In genomic region chr7:18990601-18991295, GRCm38 (mm10) we compare ENCODE assay signal across 8 mouse cellular contexts. TPM values are rescaled to one million over a fixed set of nuclear protein-coding genes. Genes with fewer than 3 reads are reported as not detected.
DNase-seq lines count a peak whose midpoint lies in the region; ATAC-seq and TF ChIP-seq lines count a peak whose summit lies in the region.

TSS of gene Mypop (plus strand) at chr7:18991245.

- H3K27ac ChIP-seq in bone marrow, adult 2 months (ENCODE audit: control insufficient read depth, insufficient read depth, low read depth, low read length, poor library complexity), result no peak within 1 kb of the TSS
- peak within 1 kb of the TSS; percentile 93 for H3K27ac ChIP-seq in embryonic facial prominence, embryonic 15.5 days (replicated peaks)
- H3K27ac ChIP-seq in limb, embryonic 14.5 days (replicated peaks; ENCODE audit: low read depth, low read length), result peak within 1 kb of the TSS; percentile 73
- H3K27ac ChIP-seq in midbrain, postnatal 0 days (ENCODE audit: low read depth, low read length), result peak within 1 kb of the TSS; percentile 73

- peaks cover 8% of the 10 kb centered on the region; the same call in 1 of the 2 replicates for H3K27me3 ChIP-seq in embryonic facial prominence, embryonic 15.5 days
- peaks cover 16% of the 10 kb centered on the region for H3K27me3 ChIP-seq in limb, embryonic 14.5 days (ENCODE audit: control insufficient read depth, insufficient read depth, low read length)
- H3K27me3 ChIP-seq in midbrain, postnatal 0 days (ENCODE audit: insufficient read depth, low read length), result no peaks in the 10 kb centered on the region

- no peaks in the 10 kb centered on the region for H3K9me3 ChIP-seq in embryonic facial prominence, embryonic 15.5 days (replicated peaks)
- no peaks in the 10 kb centered on the region for H3K9me3 ChIP-seq in limb, embryonic 14.5 days (ENCODE audit: control insufficient read depth, low read length)
- no peaks in the 10 kb centered on the region for H3K9me3 ChIP-seq in midbrain, postnatal 0 days (ENCODE audit: low read length)

- no peaks in the 10 kb centered on the region for H3K36me3 ChIP-seq in embryonic facial prominence, embryonic 15.5 days
- no peaks in the 10 kb centered on the region; the same call in 1 of the 2 replicates for H3K36me3 ChIP-seq in limb, embryonic 14.5 days (ENCODE audit: control insufficient read depth, insufficient read depth, low read length)
- no peaks in the 10 kb centered on the region; the same call in 1 of the 2 replicates for H3K36me3 ChIP-seq in midbrain, postnatal 0 days (ENCODE audit: insufficient read depth, low read length)

- ATAC-seq in embryonic facial prominence, embryonic 15.5 days (ENCODE audit: insufficient number of reproducible peaks, low FRiP score, low TSS enrichment, low read depth), result peak; percentile 95
- peak; percentile 97 for ATAC-seq in limb, embryonic 14.5 days (ENCODE audit: low FRiP score, low read depth)
- ATAC-seq in midbrain, postnatal 0 days (ENCODE audit: low FRiP score), result peak; percentile 92

- peak; percentile 100 for DNase-seq in 416B (ENCODE audit: low read depth)
- peak; percentile 100 for DNase-seq in heart, adult 8-10 months (ENCODE audit: low spot score)
- DNase-seq in kidney, adult 9 months, result peak; percentile 100
- DNase-seq in limb, embryonic 14.5 days (ENCODE audit: low spot score), result peak; percentile 100
- DNase-seq in midbrain, postnatal 0 days (ENCODE audit: low spot score), result peak; percentile 100
- peak; percentile 93 for DNase-seq in spleen, postnatal 14 days (ENCODE audit: low spot score in 2 of 2)

- peak within 1 kb of the TSS; percentile 22 for H3K4me3 ChIP-seq in bone marrow, adult 2 months (replicated peaks; ENCODE audit: control insufficient read depth, low read depth, low read length)
- peak within 1 kb of the TSS; percentile 56 for H3K4me3 ChIP-seq in embryonic facial prominence, embryonic 15.5 days (replicated peaks)
- peak within 1 kb of the TSS; percentile 49 for H3K4me3 ChIP-seq in limb, embryonic 14.5 days (replicated peaks; ENCODE audit: low read length)
- H3K4me3 ChIP-seq in midbrain, postnatal 0 days (ENCODE audit: low read depth, low read length), result peak within 1 kb of the TSS; percentile 61

- no peaks in the 10 kb centered on the region; the same call in 1 of the 2 replicates for H3K4me1 ChIP-seq in bone marrow, adult 2 months (ENCODE audit: control insufficient read depth, insufficient read depth, low read length)
- peaks cover 39% of the 10 kb centered on the region for H3K4me1 ChIP-seq in embryonic facial prominence, embryonic 15.5 days
- H3K4me1 ChIP-seq in limb, embryonic 14.5 days (ENCODE audit: control insufficient read depth, insufficient read depth, low read length), result peaks cover 10% of the 10 kb centered on the region
- H3K4me1 ChIP-seq in midbrain, postnatal 0 days (ENCODE audit: insufficient read depth, low read length), result peaks cover 17% of the 10 kb centered on the region

- TF ChIP-seq CTCF in bone marrow, adult 2 months (IDR thresholded peaks at IDR 0.05; ENCODE audit: control insufficient read depth, insufficient read depth, low read length), result no peak
- peak; percentile 27; the same call in 1 of the 2 replicates for TF ChIP-seq CTCF in midbrain, postnatal 0 days (IDR thresholded peaks at IDR 0.05)

- H3K4me2 ChIP-seq in embryonic facial prominence, embryonic 15.5 days (replicated peaks), result peak within 1 kb of the TSS; percentile 89
- peak within 1 kb of the TSS; percentile 86 for H3K4me2 ChIP-seq in limb, embryonic 14.5 days (replicated peaks; ENCODE audit: low read depth, low read length, severe bottlenecking)
- H3K4me2 ChIP-seq in midbrain, postnatal 0 days (ENCODE audit: low read depth, low read length, poor library complexity, severe bottlenecking), result peak within 1 kb of the TSS; percentile 78

- TF ChIP-seq POLR2A in bone marrow, adult 2 months (IDR thresholded peaks at IDR 0.05; ENCODE audit: borderline replicate concordance, control insufficient read depth, low read depth, low read length), result no peak
- TF ChIP-seq POLR2A in limb, embryonic 14.5 days (IDR thresholded peaks at IDR 0.05; ENCODE audit: borderline replicate concordance, extremely low read depth, insufficient read depth, insufficient read length), result peak; percentile 70; the same call in 1 of the 2 replicates

- H3K9ac ChIP-seq in embryonic facial prominence, embryonic 15.5 days, result peak within 1 kb of the TSS; percentile 53
- peak within 1 kb of the TSS; percentile 50 for H3K9ac ChIP-seq in limb, embryonic 14.5 days (ENCODE audit: low read depth, low read length, severe bottlenecking)
- H3K9ac ChIP-seq in midbrain, postnatal 0 days (replicated peaks; ENCODE audit: low read length, poor library complexity, severe bottlenecking), result peak within 1 kb of the TSS; percentile 74

- WGBS in bone marrow, adult 2 months, result under 1% methylated on average over 37 of the region's 37 CpGs
- WGBS in embryonic facial prominence, embryonic 15.5 days, result under 1% methylated on average over 36 of the region's 37 CpGs
- WGBS in limb, embryonic 14.5 days, result under 1% methylated on average over 34 of the region's 37 CpGs
- WGBS in midbrain, postnatal 0 days, result under 1% methylated on average over 35 of the region's 37 CpGs

RNA-seq across cellular contexts. Expression of gene Mypop, which starts in this region (rescaled TPM):
- polyA plus RNA-seq in bone marrow, adult 2 months (2011; ENCODE audit: insufficient read depth, insufficient read length, low replicate concordance, missing spikeins), result 0.83 and 1.1 TPM in 2 replicates
- 5.9 and 6.3 TPM in 2 replicates for polyA plus RNA-seq in embryonic facial prominence, embryonic 15.5 days (2015; fragmentation: Nextera tagmentation; extraction: Ambion mirVana)
- 1 to 10 TPM; 3.6 to 4.3 (median 4.3) TPM for total RNA-seq in heart, adult 8-10 months (2022)
- 13.6 and 19.3 TPM in 2 replicates for polyA plus RNA-seq in limb, embryonic 14.5 days (2012; rRNA removed)
- 5.3 and 5.7 TPM in 2 replicates for polyA plus RNA-seq in limb, embryonic 14.5 days (2014; fragmentation: Nextera tagmentation; extraction: Ambion mirVana)
- 16.0 and 21.2 TPM in 2 replicates for total RNA-seq in midbrain, postnatal 0 days (2014; rRNA removed)
- polyA plus RNA-seq in midbrain, postnatal 0 days (2015; fragmentation: Nextera tagmentation; extraction: Ambion mirVana), result 4.7 and 5.0 TPM in 2 replicates
